Mouse (Mus musculus): Measurements from ENCODE around the gene Adgra1.
A peak's percentile ranks its signal among the peaks of the same experiment; 100 is the strongest.

Gene Adgra1

DNA sequence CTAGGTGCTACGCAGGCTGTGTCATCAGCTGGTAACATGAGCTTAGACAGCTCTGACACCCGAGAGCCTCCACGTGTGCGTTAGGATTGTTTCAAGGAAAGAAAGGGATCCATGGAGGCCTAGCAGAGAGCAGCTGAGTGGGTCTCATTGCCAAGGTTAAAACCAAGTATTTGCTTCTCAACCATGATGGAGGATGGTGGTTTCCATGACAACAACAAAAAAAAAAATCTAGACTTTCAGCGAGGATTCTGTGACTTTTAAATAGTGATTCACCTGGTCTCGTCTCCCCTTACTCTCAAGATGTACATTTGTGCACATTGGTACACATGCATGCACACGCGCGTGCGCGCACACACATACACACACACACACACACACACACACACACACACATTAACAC is 21.3 kb downstream of the Adgra1 start:
- no peaks in the 10 kb centered on the region for H3K4me1 ChIP-seq (replicated peaks; ENCODE audit: low read depth, low read length)

DNA sequence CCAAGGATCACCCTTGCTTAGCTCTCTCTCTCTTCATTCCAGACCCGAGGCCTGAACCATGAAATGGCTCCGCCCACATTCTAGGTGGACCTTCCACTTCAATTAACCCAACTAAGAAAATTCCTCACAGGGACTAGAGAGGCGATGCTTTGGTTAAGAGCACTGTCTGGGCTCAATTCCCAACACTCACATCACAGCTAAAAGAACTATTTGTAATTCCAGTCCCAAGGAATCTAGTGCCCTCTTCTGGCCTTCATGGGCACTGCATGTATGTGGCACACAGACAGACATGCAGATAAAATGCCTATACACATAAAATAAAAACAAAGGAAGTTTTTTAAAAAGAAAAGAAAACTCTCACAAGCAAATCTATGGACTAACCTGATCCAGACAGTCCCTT is 27.4 kb downstream of the Adgra1 start:
- TF ChIP-seq CTCF (conservative IDR thresholded peaks at IDR 0.05; ENCODE audit: low read length) = peak; percentile 84
- no peak for TF ChIP-seq POU5F1 (IDR thresholded peaks at IDR 0.05; ENCODE audit: borderline replicate concordance, low read length)
- TF ChIP-seq NANOG (IDR thresholded peaks at IDR 0.05; ENCODE audit: borderline replicate concordance, low read length) = no peak
- H3K36me3 ChIP-seq (ENCODE audit: insufficient read depth, low read length) = no peaks in the 10 kb centered on the region
- H3K9me3 ChIP-seq (ENCODE audit: low read length) = no peaks in the 10 kb centered on the region
- H3K27me3 ChIP-seq (ENCODE audit: insufficient read depth, low read length) = no peaks in the 10 kb centered on the region; the same call in 1 of the 2 replicates
- no peak overlapping the region for H3K4me3 ChIP-seq (replicated peaks; ENCODE audit: low read length)
- H3K4me1 ChIP-seq (replicated peaks; ENCODE audit: low read depth, low read length) = no peaks in the 10 kb centered on the region

More for the DNA sequence above, 21.3 kb downstream of the Adgra1 start:
- Histone ChIP-seq H3K9me3 (ENCODE audit: low read length) (no peaks in the 10 kb centered on the region), H3K4me3 (replicated peaks; ENCODE audit: low read length) (no peak overlapping the region), H3K27me3 (ENCODE audit: insufficient read depth, low read length) (no peaks in the 10 kb centered on the region), H3K36me3 (ENCODE audit: insufficient read depth, low read length) (no peaks in the 10 kb centered on the region)
- TF ChIP-seq NANOG (IDR thresholded peaks at IDR 0.05; ENCODE audit: borderline replicate concordance, low read length) (no peak), POU5F1 (IDR thresholded peaks at IDR 0.05; ENCODE audit: borderline replicate concordance, low read length) (no peak), CTCF (conservative IDR thresholded peaks at IDR 0.05; ENCODE audit: low read length) (no peak)

DNA sequence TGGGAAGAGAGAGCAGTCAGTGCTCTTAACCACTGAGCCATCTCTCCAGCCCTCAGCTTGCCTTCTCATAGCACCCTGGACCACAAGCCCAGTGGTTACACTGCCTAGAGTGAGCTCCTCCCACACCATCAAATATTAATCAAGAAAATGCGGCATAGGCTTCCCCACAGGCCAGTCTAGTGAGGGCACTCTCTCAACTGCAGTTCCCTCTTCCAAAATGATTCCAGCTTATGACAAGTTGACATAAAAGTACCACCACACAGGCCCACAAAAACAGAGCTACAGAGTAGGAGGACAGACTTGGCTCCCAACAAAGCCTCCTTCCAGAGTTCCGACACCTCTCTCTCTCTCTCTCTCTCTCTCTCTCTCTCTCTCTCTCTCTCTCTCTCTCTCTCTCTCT is 29.1 kb downstream of the Adgra1 start:
- no peak overlapping the region for H3K4me3 ChIP-seq (replicated peaks; ENCODE audit: low read length)
- no peaks in the 10 kb centered on the region; the same call in 1 of the 2 replicates for H3K27me3 ChIP-seq (ENCODE audit: insufficient read depth, low read length)
- no peaks in the 10 kb centered on the region for H3K4me1 ChIP-seq (replicated peaks; ENCODE audit: low read depth, low read length)
- TF ChIP-seq POU5F1 (IDR thresholded peaks at IDR 0.05; ENCODE audit: borderline replicate concordance, low read length) (no peak), CTCF (conservative IDR thresholded peaks at IDR 0.05; ENCODE audit: low read length) (no peak), NANOG (IDR thresholded peaks at IDR 0.05; ENCODE audit: borderline replicate concordance, low read length) (no peak)
- H3K9me3 ChIP-seq (ENCODE audit: low read length) = no peaks in the 10 kb centered on the region
- no peaks in the 10 kb centered on the region for H3K36me3 ChIP-seq (ENCODE audit: insufficient read depth, low read length)

DNA sequence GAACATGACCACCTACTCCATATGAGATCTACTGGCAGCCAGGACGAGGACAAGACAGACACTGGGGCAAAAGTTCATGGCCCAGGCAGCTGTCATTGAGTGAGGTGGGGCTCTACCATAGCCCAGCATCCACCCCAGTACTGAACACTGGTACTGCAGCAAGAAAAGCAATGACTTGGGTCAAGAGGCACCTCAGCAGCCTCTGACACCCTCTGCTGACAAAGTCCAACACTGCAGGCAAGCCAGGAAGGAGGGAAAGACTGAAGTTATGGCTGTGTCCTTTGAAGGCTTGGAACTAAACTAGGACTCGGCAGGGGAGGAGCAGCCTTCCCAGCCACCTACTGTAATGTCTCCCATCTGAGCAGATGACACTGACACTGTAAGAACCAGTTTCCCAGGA is 30.3 kb downstream of the Adgra1 start:
- no peaks in the 10 kb centered on the region; the same call in 1 of the 2 replicates for H3K27me3 ChIP-seq (ENCODE audit: insufficient read depth, low read length)
- peak; percentile 19; the same call in 1 of the 2 replicates for TF ChIP-seq CTCF (conservative IDR thresholded peaks at IDR 0.05; ENCODE audit: low read length)
- TF ChIP-seq POU5F1 (IDR thresholded peaks at IDR 0.05; ENCODE audit: borderline replicate concordance, low read length) = no peak

DNA sequence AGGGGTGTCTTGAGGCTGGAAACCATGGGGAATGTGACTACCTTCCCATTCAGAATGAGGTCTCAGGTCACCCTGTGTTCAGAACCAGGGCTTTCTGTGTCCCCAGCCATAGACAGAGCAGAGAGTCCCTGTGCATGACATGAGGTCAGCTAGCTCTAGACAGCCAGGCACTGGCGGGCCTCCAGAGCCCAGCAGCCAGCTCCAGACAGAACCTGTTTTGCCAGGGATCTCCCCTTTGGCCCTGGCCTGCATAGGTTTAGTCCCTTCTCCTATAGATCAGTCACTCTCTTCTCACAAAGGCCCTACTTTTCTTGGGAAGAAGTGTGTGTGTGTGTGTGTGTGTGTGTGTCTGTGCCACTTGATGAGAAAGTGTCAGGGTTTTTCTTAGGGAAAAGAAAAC is 30.9 kb downstream of the Adgra1 start:
- TF ChIP-seq CTCF (conservative IDR thresholded peaks at IDR 0.05; ENCODE audit: low read length) (no peak), POU5F1 (IDR thresholded peaks at IDR 0.05; ENCODE audit: borderline replicate concordance, low read length) (no peak), NANOG (IDR thresholded peaks at IDR 0.05; ENCODE audit: borderline replicate concordance, low read length) (no peak)
- Histone ChIP-seq H3K9me3 (ENCODE audit: low read length) (no peaks in the 10 kb centered on the region), H3K27me3 (ENCODE audit: insufficient read depth, low read length) (no peaks in the 10 kb centered on the region; the same call in 1 of the 2 replicates), H3K4me3 (replicated peaks; ENCODE audit: low read length) (no peak overlapping the region), H3K4me1 (replicated peaks; ENCODE audit: low read depth, low read length) (no peaks in the 10 kb centered on the region), H3K36me3 (ENCODE audit: insufficient read depth, low read length) (no peaks in the 10 kb centered on the region)

More for the DNA sequence above, 30.3 kb downstream of the Adgra1 start:
- Histone ChIP-seq H3K9me3 (ENCODE audit: low read length) (no peaks in the 10 kb centered on the region), H3K4me1 (replicated peaks; ENCODE audit: low read depth, low read length) (no peaks in the 10 kb centered on the region), H3K36me3 (ENCODE audit: insufficient read depth, low read length) (no peaks in the 10 kb centered on the region), H3K4me3 (replicated peaks; ENCODE audit: low read length) (no peak overlapping the region)

DNA sequence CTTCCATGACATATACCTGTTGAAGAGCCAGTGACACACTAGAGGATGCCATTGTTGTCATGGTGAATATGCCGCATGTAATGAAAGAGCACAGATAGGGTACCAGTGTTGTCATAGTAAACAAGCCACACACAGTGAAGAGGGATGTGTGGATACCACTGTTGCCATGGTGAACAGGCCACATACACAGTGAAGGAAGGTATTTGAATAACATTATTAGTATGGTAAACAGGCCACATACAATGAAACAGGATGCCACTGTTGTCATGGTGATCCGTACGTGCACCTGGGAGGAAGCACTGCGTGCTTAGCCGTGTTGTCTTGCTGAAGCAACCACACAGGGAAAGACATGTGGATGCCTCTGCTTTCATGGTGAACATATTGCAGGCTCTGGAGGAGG is 37.0 kb downstream of the Adgra1 start:
- no peak overlapping the region for H3K4me3 ChIP-seq (replicated peaks; ENCODE audit: low read length)
- H3K36me3 ChIP-seq (ENCODE audit: insufficient read depth, low read length) = no peaks in the 10 kb centered on the region
- peaks cover 23% of the 10 kb centered on the region for H3K27me3 ChIP-seq (ENCODE audit: insufficient read depth, low read length)
- peaks cover 10% of the 10 kb centered on the region; the same call in 1 of the 2 replicates for H3K4me1 ChIP-seq (replicated peaks; ENCODE audit: low read depth, low read length)
- H3K9me3 ChIP-seq (ENCODE audit: low read length) = no peaks in the 10 kb centered on the region
- TF ChIP-seq NANOG (IDR thresholded peaks at IDR 0.05; ENCODE audit: borderline replicate concordance, low read length) (no peak), POU5F1 (IDR thresholded peaks at IDR 0.05; ENCODE audit: borderline replicate concordance, low read length) (no peak), CTCF (conservative IDR thresholded peaks at IDR 0.05; ENCODE audit: low read length) (no peak)

DNA sequence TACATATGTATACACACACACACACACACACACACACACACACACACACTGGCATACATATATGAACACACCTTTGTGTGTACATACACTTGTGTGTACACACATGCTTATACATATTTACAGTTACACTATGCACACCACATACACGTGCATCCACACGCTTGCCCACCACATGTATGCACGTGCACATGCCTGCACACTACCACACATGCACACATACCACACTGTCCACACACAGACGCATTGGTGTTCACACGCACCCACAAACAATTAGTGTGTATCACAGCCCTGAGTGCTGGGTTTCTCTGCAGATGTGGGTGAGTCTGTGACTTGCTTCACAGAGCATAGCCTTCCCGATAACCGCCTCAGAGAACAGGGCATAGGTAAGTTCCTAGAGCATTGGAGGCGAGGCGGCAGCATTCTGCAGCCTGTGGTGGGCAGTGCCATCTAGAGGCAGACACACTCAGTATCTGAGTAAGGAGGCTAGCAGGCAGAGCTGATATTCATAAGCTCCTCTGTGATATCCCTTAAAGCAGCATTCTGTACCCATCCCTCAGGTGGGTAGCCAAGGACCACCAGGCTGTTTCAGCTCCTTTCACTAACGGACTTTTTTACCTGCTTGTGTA is 43.3 kb downstream of the Adgra1 start:
- peaks cover 29% of the 10 kb centered on the region for H3K27me3 ChIP-seq (ENCODE audit: insufficient read depth, low read length)
- H3K36me3 ChIP-seq (ENCODE audit: insufficient read depth, low read length) = no peaks in the 10 kb centered on the region
- no peaks in the 10 kb centered on the region for H3K9me3 ChIP-seq (ENCODE audit: low read length)
- H3K4me3 ChIP-seq (replicated peaks; ENCODE audit: low read length) = no peak overlapping the region
- peaks cover 10% of the 10 kb centered on the region; the same call in 1 of the 2 replicates for H3K4me1 ChIP-seq (replicated peaks; ENCODE audit: low read depth, low read length)
- TF ChIP-seq NANOG (IDR thresholded peaks at IDR 0.05; ENCODE audit: borderline replicate concordance, low read length) (no peak), CTCF (conservative IDR thresholded peaks at IDR 0.05; ENCODE audit: low read length) (no peak), POU5F1 (IDR thresholded peaks at IDR 0.05; ENCODE audit: borderline replicate concordance, low read length) (no peak)

DNA sequence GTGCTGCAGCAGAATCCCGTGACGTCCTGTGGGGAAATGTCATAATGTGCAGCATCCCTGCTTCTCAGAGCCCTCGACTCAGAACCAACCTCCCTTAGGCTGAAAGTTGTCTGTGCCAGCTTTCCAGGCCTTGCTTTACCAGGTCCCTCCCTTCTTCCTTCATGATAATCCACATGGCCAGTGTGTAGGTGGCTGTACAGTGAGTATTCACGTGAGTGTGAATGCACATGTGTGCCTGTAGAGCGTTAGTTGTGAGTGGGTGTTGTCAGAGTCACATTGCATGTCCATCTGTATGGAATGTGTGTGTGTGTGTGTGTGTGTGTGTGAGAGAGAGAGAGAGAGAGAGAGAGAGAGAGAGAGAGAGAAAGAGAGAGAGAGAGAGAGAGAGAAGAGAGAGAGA is 44.1 kb downstream of the Adgra1 start:
- TF ChIP-seq CTCF (conservative IDR thresholded peaks at IDR 0.05; ENCODE audit: low read length) (no peak), POU5F1 (IDR thresholded peaks at IDR 0.05; ENCODE audit: borderline replicate concordance, low read length) (no peak), NANOG (IDR thresholded peaks at IDR 0.05; ENCODE audit: borderline replicate concordance, low read length) (no peak)
- H3K27me3 ChIP-seq (ENCODE audit: insufficient read depth, low read length) = peaks cover 29% of the 10 kb centered on the region
- H3K4me1 ChIP-seq (replicated peaks; ENCODE audit: low read depth, low read length) = peaks cover 10% of the 10 kb centered on the region; the same call in 1 of the 2 replicates
- H3K4me3 ChIP-seq (replicated peaks; ENCODE audit: low read length) = no peak overlapping the region
- no peaks in the 10 kb centered on the region for H3K9me3 ChIP-seq (ENCODE audit: low read length)
- H3K36me3 ChIP-seq (ENCODE audit: insufficient read depth, low read length) = no peaks in the 10 kb centered on the region

DNA sequence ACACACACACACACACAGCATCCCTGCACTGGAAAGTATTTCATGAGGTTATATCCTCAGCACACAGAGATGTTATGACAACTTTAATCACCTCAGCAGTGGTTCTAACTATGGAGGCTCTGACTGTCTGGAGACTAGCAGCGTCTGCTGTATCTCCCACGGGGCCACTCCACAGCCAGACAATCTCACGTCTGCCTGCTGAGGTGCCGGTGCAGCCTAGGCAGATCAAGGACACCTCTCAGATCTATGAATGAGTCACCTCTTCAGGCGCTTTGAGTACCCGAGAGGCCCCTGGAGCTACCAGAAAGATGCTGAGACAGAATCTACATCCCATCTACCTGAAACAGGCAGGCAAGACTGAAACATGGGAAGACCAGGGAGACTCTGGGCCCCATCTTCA is 44.6 kb downstream of the Adgra1 start:
- Histone ChIP-seq H3K4me3 (replicated peaks; ENCODE audit: low read length) (no peak overlapping the region), H3K36me3 (ENCODE audit: insufficient read depth, low read length) (no peaks in the 10 kb centered on the region), H3K9me3 (ENCODE audit: low read length) (no peaks in the 10 kb centered on the region), H3K4me1 (replicated peaks; ENCODE audit: low read depth, low read length) (peaks cover 10% of the 10 kb centered on the region; the same call in 1 of the 2 replicates), H3K27me3 (ENCODE audit: insufficient read depth, low read length) (peaks cover 28% of the 10 kb centered on the region)
- TF ChIP-seq POU5F1 (IDR thresholded peaks at IDR 0.05; ENCODE audit: borderline replicate concordance, low read length) (no peak), CTCF (conservative IDR thresholded peaks at IDR 0.05; ENCODE audit: low read length) (no peak), NANOG (IDR thresholded peaks at IDR 0.05; ENCODE audit: borderline replicate concordance, low read length) (no peak)

Data from E14TG2a.4 (cell line).